Mouse (Mus musculus) left cerebral cortex, postnatal 4 days (tissue): ENCODE measurements around the gene Olfr1280. TPM values are rescaled to one million over a fixed set of nuclear protein-coding genes. Genes with fewer than 3 reads are reported as not detected.
"Not testable (repeated sequence)": the region's sequence is repeated elsewhere in the genome, so short reads cannot be mapped to it uniquely, and the experiment has no call there.

Experiments used
- DNase-seq: peaks from one replicate; pipeline ENCODE4 v3.0.0-alpha.2; 2022
- intact Hi-C: fragments of 180-260 bp; cut with DNase I; formaldehyde crosslinking; loops from one replicate; pipeline ENCODE4 v1.15.1; 2025
- total RNA-seq, 2 experiments: library from RNA; stranded (reverse); gene quantifications; 2 replicates each; pipeline ENCODE4 v1.2.3; 2021

Olfr1280 gene
- not detected for total RNA-seq

DNA sequence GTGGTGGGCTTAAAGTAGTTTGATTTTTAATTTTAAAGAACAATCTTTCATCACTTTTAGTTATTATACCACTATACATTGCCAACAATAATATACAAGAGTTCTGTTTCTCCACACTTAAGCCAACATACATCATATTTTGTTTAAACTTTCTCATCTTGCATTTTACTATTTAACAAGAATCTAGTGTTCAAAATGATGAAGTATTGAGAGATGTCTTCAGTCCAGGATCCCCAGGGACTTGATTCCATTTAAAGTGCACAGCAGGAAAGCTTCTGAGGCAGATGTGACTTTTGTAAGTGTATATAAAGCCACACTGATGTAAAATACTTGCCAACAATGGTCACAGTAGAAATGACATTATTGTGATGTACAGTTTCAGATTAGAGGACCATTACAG is at the start of gene Olfr1280:
Olfr1280 (plus strand) TSS at position 301 of the 400 bp plus-strand sequence.
- no peak for DNase-seq
- intact Hi-C loops, result no loop called here

DNA sequence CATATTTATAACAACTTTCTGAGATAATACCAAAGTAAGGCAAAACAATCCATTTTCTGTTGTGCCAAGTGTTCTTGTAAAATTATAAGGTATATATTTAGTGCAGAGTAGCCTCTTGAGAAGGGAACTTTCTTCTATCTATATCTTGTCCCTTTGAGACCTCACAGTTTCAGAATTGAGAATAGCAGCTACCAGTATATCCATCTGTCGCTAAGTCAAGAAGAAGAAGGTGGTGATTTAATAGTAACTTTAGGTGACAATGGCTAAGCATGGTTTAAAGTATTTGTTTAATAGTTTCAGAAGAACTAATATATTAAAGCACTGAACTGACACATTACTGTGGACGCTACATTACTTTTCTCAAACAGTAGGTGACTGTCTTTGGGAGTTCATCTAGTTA is 39.8 kb upstream of the Olfr1280 start, which contains the start of gene Olfr1277:
Olfr1277 (minus strand) TSS at position 101 of the 400 bp plus-strand sequence.
- intact Hi-C loops, result no loop called here
- no peak for DNase-seq

- DNase-seq, result no peak
- intact Hi-C loops, result no loop called here
Observed at GRCm38 (mm10) chr2:111289836-111290235, 24.0 kb upstream of the Olfr1280 start, which contains the start of gene Olfr1278. Gene Olfr1278 (plus strand): TSS chr2:111290136.

- intact Hi-C loops, result no loop called here
- no peak for DNase-seq
Observed at GRCm38 (mm10) chr2:111298541-111298940, 15.3 kb upstream of the Olfr1280 start.

DNA sequence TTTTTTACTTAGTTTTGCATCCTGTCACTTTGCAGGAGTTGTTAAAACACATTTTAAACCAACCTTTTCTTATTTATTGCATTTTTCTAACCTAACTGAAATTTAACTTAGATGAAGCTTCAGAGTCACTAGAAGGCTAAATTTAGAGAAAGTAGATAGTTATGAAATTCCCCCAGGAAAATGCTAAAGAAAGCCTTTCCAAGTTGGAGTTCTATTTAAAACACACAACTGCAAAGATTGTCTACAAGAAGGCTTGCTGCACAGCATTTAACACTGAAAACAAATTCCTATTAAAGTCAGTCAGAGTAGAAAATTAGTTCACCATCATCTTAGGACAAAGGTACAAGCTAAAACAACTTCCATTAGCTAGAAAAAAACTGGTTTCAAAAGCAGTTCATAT is 13.4 kb upstream of the Olfr1280 start, which contains the start of gene Olfr1279:
Olfr1279 (plus strand) TSS at position 262 of the 400 bp plus-strand sequence.
- intact Hi-C loops, result no loop called here
- no peak for DNase-seq

GRCm38 (mm10) chr2:111326220-111326619 is 12.4 kb downstream of the Olfr1280 start, which contains the start of gene Olfr1281:
Gene Olfr1281 (plus strand): TSS chr2:111326520.
- intact Hi-C loops, result no loop called here
- DNase-seq, result no peak

- intact Hi-C loops, DNase-seq: not testable (repeated sequence)
Observed at GRCm38 (mm10) chr2:111333721-111334120, 19.9 kb downstream of the Olfr1280 start.

DNA sequence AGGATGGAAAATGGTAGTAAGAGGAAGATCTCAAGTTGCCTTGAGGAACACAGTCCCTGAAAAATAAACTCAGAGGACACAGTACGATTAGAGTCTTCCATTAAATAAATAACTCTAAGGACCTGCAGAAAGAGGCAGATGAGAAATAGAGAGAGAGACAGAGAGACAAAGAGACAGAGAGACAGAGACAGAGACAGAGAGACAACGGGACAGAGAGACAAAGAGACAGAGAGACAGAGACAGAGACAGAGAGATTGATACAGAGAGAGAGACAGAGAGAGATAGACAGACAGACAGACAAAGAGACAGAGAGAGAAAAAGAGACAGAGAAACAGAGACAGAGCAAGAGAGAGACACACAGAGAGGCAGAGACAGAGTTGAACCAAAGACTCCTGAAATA is 22.2 kb downstream of the Olfr1280 start, which contains the start of gene Olfr1282:
Olfr1282 (minus strand) TSS at position 101 of the 400 bp plus-strand sequence.
- intact Hi-C loops, result no loop called here
- DNase-seq, result no peak

GRCm38 (mm10) chr2:111366490-111366889 is 52.7 kb downstream of the Olfr1280 start, which contains the start of gene Olfr1283:
Gene Olfr1283 (plus strand): TSS chr2:111366790.
- intact Hi-C loops, result no loop called here
- no peak for DNase-seq

GRCm38 (mm10) chr2:111375222-111375621 is 61.4 kb downstream of the Olfr1280 start, which contains the start of gene Olfr1284:
Gene Olfr1284 (plus strand): TSS chr2:111375522.
- intact Hi-C loops, result no loop called here
- no peak for DNase-seq

Other genes starting within 250 kb of the Olfr1280 start
- gene Gm13941, start 208.0 kb upstream of the Olfr1280 start, total RNA-seq, result not detected
- not detected for gene Gm15130, start 161.1 kb upstream of the Olfr1280 start, total RNA-seq
- not detected for gene 4930430A15Rik, start 84.4 kb upstream of the Olfr1280 start, total RNA-seq
- gene Olfr1275, start 78.7 kb upstream of the Olfr1280 start, total RNA-seq, result not detected
- gene Olfr1276, start 59.5 kb upstream of the Olfr1280 start, total RNA-seq, result not detected
- not detected for gene Olfr1277, start 39.9 kb upstream of the Olfr1280 start, total RNA-seq
- not detected for gene Olfr1278, start 23.9 kb upstream of the Olfr1280 start, total RNA-seq
- gene Olfr1279, start 13.4 kb upstream of the Olfr1280 start, total RNA-seq, result not detected
- gene Olfr1281, start 12.5 kb downstream of the Olfr1280 start, total RNA-seq, result not detected
- gene Olfr1282, start 22.1 kb downstream of the Olfr1280 start, total RNA-seq, result not detected
- not detected for gene Olfr1283, start 52.8 kb downstream of the Olfr1280 start, total RNA-seq
- gene Olfr1284, start 61.5 kb downstream of the Olfr1280 start, total RNA-seq, result not detected
- not detected for gene Olfr1286, start 109.1 kb downstream of the Olfr1280 start, total RNA-seq
- not detected for gene Olfr1287, start 135.1 kb downstream of the Olfr1280 start, total RNA-seq
- gene Olfr1288, start 160.1 kb downstream of the Olfr1280 start, total RNA-seq, result not detected
- not detected for gene Olfr1289, start 166.8 kb downstream of the Olfr1280 start, total RNA-seq
- gene Olfr1290, start 179.8 kb downstream of the Olfr1280 start, total RNA-seq, result not detected
- not detected for gene Olfr1291-ps1, start 183.2 kb downstream of the Olfr1280 start, total RNA-seq
- not detected for gene Olfr1293-ps, start 211.2 kb downstream of the Olfr1280 start, total RNA-seq
- gene Olfr1294, start 226.3 kb downstream of the Olfr1280 start, total RNA-seq, result not detected